Mouse (Mus musculus): ENCODE results near the gene Nlrp3.
A peak's percentile ranks its signal among the peaks of the same experiment; 100 is the strongest.
"Not testable (repeated sequence)": the region's sequence is repeated elsewhere in the genome, so short reads cannot be mapped to it uniquely, and the experiment has no call there.

Nlrp3 gene

GRCm38 (mm10) chr11:59537218-59538130 is 3.9 kb upstream of the Nlrp3 start:
- peak in 1 of 2 experiments; percentile 65 for DNase-seq

- peak in 1 of 2 experiments; percentile 68 for DNase-seq
Measured at GRCm38 (mm10) chr11:59538387-59538786, 3.0 kb upstream of the Nlrp3 start.

GRCm38 (mm10) chr11:59540123-59540522 is 1.2 kb upstream of the Nlrp3 start:
- no peak for DNase-seq

- no peak for DNase-seq
Measured at GRCm38 (mm10) chr11:59542442-59542841, 1.1 kb downstream of the Nlrp3 start.

GRCm38 (mm10) chr11:59543376-59543775 is 2.0 kb downstream of the Nlrp3 start:
- DNase-seq: no peak

GRCm38 (mm10) chr11:59544005-59544404 is 2.6 kb downstream of the Nlrp3 start:
- no peak for DNase-seq

GRCm38 (mm10) chr11:59554127-59554526 is 12.8 kb downstream of the Nlrp3 start:
- no peak for DNase-seq

GRCm38 (mm10) chr11:59554535-59554934 is 13.2 kb downstream of the Nlrp3 start:
- no peak for DNase-seq

GRCm38 (mm10) chr11:59560906-59561305 is 19.5 kb downstream of the Nlrp3 start:
- no peak for DNase-seq

- no peak for DNase-seq
Measured at GRCm38 (mm10) chr11:59562336-59562735, 21.0 kb downstream of the Nlrp3 start.

GRCm38 (mm10) chr11:59562837-59563236 is 21.5 kb downstream of the Nlrp3 start:
- no peak for DNase-seq

GRCm38 (mm10) chr11:59569306-59569705 is 27.9 kb downstream of the Nlrp3 start:
- DNase-seq: peak; percentile 48 to 60

- DNase-seq: peak in 1 of 2 experiments; percentile 16
Measured at GRCm38 (mm10) chr11:59575726-59576125, 34.4 kb downstream of the Nlrp3 start.

- not testable (repeated sequence) for DNase-seq
Measured at GRCm38 (mm10) chr11:59576135-59576534, 34.8 kb downstream of the Nlrp3 start, which contains the start of gene Olfr222. Olfr222 (minus strand) TSS chr11:59576235.

GRCm38 (mm10) chr11:59584539-59584938 is 43.2 kb downstream of the Nlrp3 start:
- DNase-seq: no peak

GRCm38 (mm10) chr11:59589496-59589895 is 48.1 kb downstream of the Nlrp3 start:
- peak; percentile 16 to 42 for DNase-seq

GRCm38 (mm10) chr11:59593189-59593588 is 51.8 kb downstream of the Nlrp3 start, which contains the start of gene Olfr223:
Olfr223 (minus strand) TSS chr11:59593289.
- no peak for DNase-seq

GRCm38 (mm10) chr11:59596091-59596490 is 54.7 kb downstream of the Nlrp3 start:
- no peak for DNase-seq

- no peak for DNase-seq
Measured at GRCm38 (mm10) chr11:59596950-59597349, 55.6 kb downstream of the Nlrp3 start.

- DNase-seq: no peak
Measured at GRCm38 (mm10) chr11:59599211-59599610, 57.8 kb downstream of the Nlrp3 start.

- DNase-seq: no peak
Measured at GRCm38 (mm10) chr11:59600872-59601271, 59.5 kb downstream of the Nlrp3 start.

GRCm38 (mm10) chr11:59602287-59602686 is 60.9 kb downstream of the Nlrp3 start:
- no peak for DNase-seq

- DNase-seq: no peak
Measured at GRCm38 (mm10) chr11:59611646-59612045, 70.3 kb downstream of the Nlrp3 start.

GRCm38 (mm10) chr11:59614120-59614519 is 72.8 kb downstream of the Nlrp3 start:
- DNase-seq: peak; percentile 60 to 66

Data from cerebellum, postnatal 14 days (tissue).